ENCODE assay signal across 13 mouse cellular contexts in the genomic region with DNA sequence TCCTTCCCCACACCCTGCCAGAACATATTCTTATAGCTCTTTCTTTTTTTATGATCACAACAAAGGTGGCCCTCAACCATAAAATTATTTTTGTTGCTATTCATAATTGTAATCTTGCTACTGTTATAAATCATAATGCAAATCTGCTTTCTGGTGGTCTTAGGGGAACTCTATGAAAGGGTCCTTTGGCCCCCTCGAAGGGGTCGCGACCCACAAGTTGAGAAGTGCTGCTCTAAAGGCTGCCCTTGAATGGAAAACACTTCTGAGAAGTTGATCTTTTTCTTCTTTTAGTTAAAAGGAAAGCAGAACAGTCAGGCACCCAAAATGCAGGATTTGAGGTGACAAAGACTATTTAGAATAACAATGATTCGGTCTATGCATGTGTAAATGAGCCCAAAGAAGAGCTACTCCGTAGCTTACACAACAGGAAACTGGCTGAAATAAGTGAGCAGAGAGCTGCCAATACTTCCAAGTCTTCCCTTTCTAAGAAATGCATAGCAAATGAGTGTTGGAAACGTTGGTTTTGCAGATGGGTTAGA. TPM values are rescaled to one million over a fixed set of nuclear protein-coding genes. Genes with fewer than 3 reads are reported as not detected.
DNase-seq lines count a peak whose midpoint lies in the region; ATAC-seq and TF ChIP-seq lines count a peak whose summit lies in the region.
"Had no signal": no experiment of that assay in that cellular context is flagged by ENCODE, and none has a peak within 500 bp of the region (broad histone marks: within the 10 kb centered on the region; RNA-seq: fewer than 3 reads in every experiment).

No protein-coding gene starts in this region.

- TF ChIP-seq CTCF in forebrain, postnatal 0 days (IDR thresholded peaks at IDR 0.05; ENCODE audit: low read depth): no peak

- no peak overlapping the region for H3K27ac ChIP-seq in hindbrain, embryonic 13.5 days
- H3K27ac ChIP-seq in hindbrain, embryonic 10.5 days: no peak overlapping the region
- no peak overlapping the region for H3K27ac ChIP-seq in midbrain, embryonic 14.5 days (replicated peaks; ENCODE audit: low read depth, low read length)
- no peak overlapping the region for H3K27ac ChIP-seq in midbrain, embryonic 16.5 days (ENCODE audit: low read length)
- H3K27ac ChIP-seq in forebrain, postnatal 0 days (ENCODE audit: low read depth, low read length): no peak overlapping the region

- no peak overlapping the region for H3K4me3 ChIP-seq in hindbrain, embryonic 13.5 days
- no peak overlapping the region for H3K4me3 ChIP-seq in hindbrain, embryonic 10.5 days
- no peak overlapping the region for H3K4me3 ChIP-seq in midbrain, embryonic 14.5 days (replicated peaks; ENCODE audit: low read depth, low read length)
- H3K4me3 ChIP-seq in midbrain, embryonic 16.5 days (ENCODE audit: low read depth, low read length): no peak overlapping the region
- H3K4me3 ChIP-seq in forebrain, postnatal 0 days (ENCODE audit: low read depth, low read length): no peak overlapping the region
- H3K4me3 ChIP-seq in myocyte: peak overlapping the region; percentile 15

- H3K9me3 ChIP-seq in hindbrain, embryonic 13.5 days: no peaks in the 10 kb centered on the region
- H3K9me3 ChIP-seq in hindbrain, embryonic 10.5 days: no peaks in the 10 kb centered on the region
- H3K9me3 ChIP-seq in midbrain, embryonic 14.5 days (ENCODE audit: control insufficient read depth, low read length): no peaks in the 10 kb centered on the region
- H3K9me3 ChIP-seq in midbrain, embryonic 16.5 days (replicated peaks; ENCODE audit: control insufficient read depth, low read length, poor library complexity, severe bottlenecking): no peaks in the 10 kb centered on the region
- no peaks in the 10 kb centered on the region for H3K9me3 ChIP-seq in forebrain, postnatal 0 days (ENCODE audit: low read length)

- TF ChIP-seq POLR2A in myocyte (IDR thresholded peaks at IDR 0.05; ENCODE audit: insufficient read length, low read depth): no peak

- H3K27me3 ChIP-seq in hindbrain, embryonic 13.5 days: peaks cover 7% of the 10 kb centered on the region; the same call in 1 of the 2 replicates
- H3K27me3 ChIP-seq in hindbrain, embryonic 10.5 days (ENCODE audit: insufficient read depth, poor library complexity, severe bottlenecking): peaks cover 25% of the 10 kb centered on the region
- peaks cover 6% of the 10 kb centered on the region; the same call in 1 of the 2 replicates for H3K27me3 ChIP-seq in midbrain, embryonic 14.5 days (ENCODE audit: control insufficient read depth, insufficient read depth, low read length)
- H3K27me3 ChIP-seq in midbrain, embryonic 16.5 days (ENCODE audit: control insufficient read depth, insufficient read depth, low read depth, low read length): no peaks in the 10 kb centered on the region; the same call in 1 of the 2 replicates
- no peaks in the 10 kb centered on the region for H3K27me3 ChIP-seq in forebrain, postnatal 0 days (ENCODE audit: insufficient read depth, low read length)
- H3K27me3 ChIP-seq in myocyte (ENCODE audit: control insufficient read depth, insufficient read depth, insufficient read length): no peaks in the 10 kb centered on the region

- WGBS in hindbrain, embryonic 13.5 days: 16% methylated on average over 6 of the region's 6 CpGs
- WGBS in hindbrain, embryonic 10.5 days: 23% methylated on average over 6 of the region's 6 CpGs
- 10% methylated on average over 6 of the region's 6 CpGs for WGBS in midbrain, embryonic 14.5 days
- 13% methylated on average over 6 of the region's 6 CpGs for WGBS in midbrain, embryonic 16.5 days
- 12% methylated on average over 6 of the region's 6 CpGs for WGBS in forebrain, postnatal 0 days

- no peaks in the 10 kb centered on the region for H3K36me3 ChIP-seq in hindbrain, embryonic 13.5 days
- no peaks in the 10 kb centered on the region for H3K36me3 ChIP-seq in hindbrain, embryonic 10.5 days
- H3K36me3 ChIP-seq in midbrain, embryonic 14.5 days (ENCODE audit: control insufficient read depth, insufficient read depth, low read length): no peaks in the 10 kb centered on the region
- H3K36me3 ChIP-seq in midbrain, embryonic 16.5 days (ENCODE audit: control insufficient read depth, insufficient read depth, low read length): no peaks in the 10 kb centered on the region
- no peaks in the 10 kb centered on the region for H3K36me3 ChIP-seq in forebrain, postnatal 0 days (ENCODE audit: insufficient read depth)
- H3K36me3 ChIP-seq in myocyte (ENCODE audit: control insufficient read depth, insufficient read depth): no peaks in the 10 kb centered on the region

- no peak for ATAC-seq in hindbrain, embryonic 13.5 days (ENCODE audit: low FRiP score)
- ATAC-seq in midbrain, embryonic 14.5 days (ENCODE audit: low FRiP score, low TSS enrichment): no peak
- no peak for ATAC-seq in midbrain, embryonic 16.5 days
- no peak for ATAC-seq in forebrain, postnatal 0 days

- no peak for DNase-seq in hindbrain, embryonic 10.5 days (ENCODE audit: low spot score)
- peak; percentile 28 for DNase-seq in midbrain, embryonic 14.5 days
- no peak for DNase-seq in forebrain, postnatal 0 days
- DNase-seq in adrenal gland, postnatal 36 days: no peak
- DNase-seq in retina, postnatal 1 day: no peak
- DNase-seq: cerebellum, postnatal 36 days; gastrocnemius, postnatal 14 days; heart, postnatal 14 days had no signal

- no peak overlapping the region for H3K9ac ChIP-seq in hindbrain, embryonic 13.5 days
- no peak overlapping the region for H3K9ac ChIP-seq in midbrain, embryonic 14.5 days (replicated peaks; ENCODE audit: low read length)
- no peak overlapping the region for H3K9ac ChIP-seq in midbrain, embryonic 16.5 days (ENCODE audit: low read depth, low read length)
- H3K9ac ChIP-seq in forebrain, postnatal 0 days: no peak overlapping the region

- peak overlapping the region; percentile 59 for H3K4me2 ChIP-seq in hindbrain, embryonic 13.5 days
- peak overlapping the region; percentile 62; the same call in 1 of the 2 replicates for H3K4me2 ChIP-seq in midbrain, embryonic 14.5 days (ENCODE audit: low read length)
- no peak overlapping the region for H3K4me2 ChIP-seq in midbrain, embryonic 16.5 days (ENCODE audit: low read length)
- peak overlapping the region; percentile 70 for H3K4me2 ChIP-seq in forebrain, postnatal 0 days (ENCODE audit: low read depth)
- H3K4me2 ChIP-seq in myocyte (ENCODE audit: low read depth): no peak overlapping the region

- no peak overlapping the region for H3ac ChIP-seq in myocyte (ENCODE audit: control insufficient read depth, insufficient read length)

- H3K4me1 ChIP-seq in hindbrain, embryonic 13.5 days (replicated peaks): peaks cover 22% of the 10 kb centered on the region
- peaks cover 27% of the 10 kb centered on the region for H3K4me1 ChIP-seq in hindbrain, embryonic 10.5 days (replicated peaks)
- H3K4me1 ChIP-seq in midbrain, embryonic 14.5 days (ENCODE audit: control insufficient read depth, insufficient read depth, low read length): 0 out of 2 replicates have a peak, but pooled peaks cover 4% of the 10 kb centered on the region
- H3K4me1 ChIP-seq in midbrain, embryonic 16.5 days (ENCODE audit: control insufficient read depth, insufficient read depth, low read length): peaks cover 9% of the 10 kb centered on the region
- H3K4me1 ChIP-seq in forebrain, postnatal 0 days (ENCODE audit: insufficient read depth): no peaks in the 10 kb centered on the region

- H3K79me2 ChIP-seq in myocyte (ENCODE audit: control insufficient read depth, insufficient read depth): no peaks in the 10 kb centered on the region

RNA-seq across cellular contexts. Expression of gene Tmem220, which starts 1.1 kb away (rescaled TPM):
- polyA plus RNA-seq in hindbrain, embryonic 13.5 days (2015; fragmentation: Nextera tagmentation; extraction: Ambion mirVana): 0.93 and 1.0 TPM in 2 replicates
- 0.43 and 1.5 TPM in 2 replicates for polyA plus RNA-seq in hindbrain, embryonic 10.5 days (2016; fragmentation: Nextera tagmentation; extraction: Ambion mirVana)
- polyA plus RNA-seq in midbrain, embryonic 14.5 days (2014; fragmentation: Nextera tagmentation; extraction: Ambion mirVana): 0.30 and 0.50 TPM in 2 replicates
- 0.47 and 0.89 TPM in 2 replicates for polyA plus RNA-seq in midbrain, embryonic 16.5 days (2015; fragmentation: Nextera tagmentation; extraction: Ambion mirVana)
- not detected in 2 replicates for total RNA-seq in forebrain, postnatal 0 days (2014; rRNA removed)
- polyA plus RNA-seq in forebrain, postnatal 0 days (2015; fragmentation: Nextera tagmentation; extraction: Ambion mirVana): 0.36 and 0.77 TPM in 2 replicates
- polyA plus RNA-seq in myocyte (2012; fragmentation: generic; extraction: Trizol): 0.70 TPM
- total RNA-seq in adrenal gland, postnatal 36 days (2021): 10 to 100 TPM in 1 of 2 experiments, 1 to 10 TPM in 1; 5.8 to 10.2 TPM
- polyA plus RNA-seq: erythroblast, embryonic 14.5 days had no signal

RNA-seq across cellular contexts. Expression of gene Adprm, which starts 28.5 kb away (rescaled TPM):
- 34.5 and 35.2 TPM in 2 replicates for polyA plus RNA-seq in hindbrain, embryonic 13.5 days (2015; fragmentation: Nextera tagmentation; extraction: Ambion mirVana)
- polyA plus RNA-seq in hindbrain, embryonic 10.5 days (2016; fragmentation: Nextera tagmentation; extraction: Ambion mirVana): 28.3 and 30.4 TPM in 2 replicates
- 29.3 and 36.6 TPM in 2 replicates for polyA plus RNA-seq in midbrain, embryonic 14.5 days (2014; fragmentation: Nextera tagmentation; extraction: Ambion mirVana)
- 28.2 and 32.7 TPM in 2 replicates for polyA plus RNA-seq in midbrain, embryonic 16.5 days (2015; fragmentation: Nextera tagmentation; extraction: Ambion mirVana)
- 22.2 and 23.2 TPM in 2 replicates for total RNA-seq in forebrain, postnatal 0 days (2014; rRNA removed)
- 24.6 and 26.3 TPM in 2 replicates for polyA plus RNA-seq in forebrain, postnatal 0 days (2015; fragmentation: Nextera tagmentation; extraction: Ambion mirVana)
- polyA plus RNA-seq in myocyte (2012; fragmentation: generic; extraction: Trizol): 13.1 TPM
- 10 to 100 TPM; 22.3 to 22.4 TPM for total RNA-seq in adrenal gland, postnatal 36 days (2021)

RNA-seq across cellular contexts. Expression of gene Sco1, which starts 28.6 kb away (rescaled TPM):
- polyA plus RNA-seq in hindbrain, embryonic 13.5 days (2015; fragmentation: Nextera tagmentation; extraction: Ambion mirVana): 13.1 and 14.1 TPM in 2 replicates
- 18.0 and 22.3 TPM in 2 replicates for polyA plus RNA-seq in hindbrain, embryonic 10.5 days (2016; fragmentation: Nextera tagmentation; extraction: Ambion mirVana)
- 11.3 and 13.1 TPM in 2 replicates for polyA plus RNA-seq in midbrain, embryonic 14.5 days (2014; fragmentation: Nextera tagmentation; extraction: Ambion mirVana)
- 10.9 and 12.5 TPM in 2 replicates for polyA plus RNA-seq in midbrain, embryonic 16.5 days (2015; fragmentation: Nextera tagmentation; extraction: Ambion mirVana)
- 16.0 and 18.3 TPM in 2 replicates for total RNA-seq in forebrain, postnatal 0 days (2014; rRNA removed)
- polyA plus RNA-seq in forebrain, postnatal 0 days (2015; fragmentation: Nextera tagmentation; extraction: Ambion mirVana): 11.9 and 13.9 TPM in 2 replicates
- 14.7 TPM for polyA plus RNA-seq in myocyte (2012; fragmentation: generic; extraction: Trizol)
- 10 to 100 TPM; 21.9 to 22.4 TPM for total RNA-seq in adrenal gland, postnatal 36 days (2021)

RNA-seq across cellular contexts. Expression of gene Myh3, which starts 54.2 kb away (rescaled TPM):
- 0.89 and 1.8 TPM in 2 replicates for polyA plus RNA-seq in hindbrain, embryonic 13.5 days (2015; fragmentation: Nextera tagmentation; extraction: Ambion mirVana)
- 0.49 and 0.69 TPM in 2 replicates for polyA plus RNA-seq in hindbrain, embryonic 10.5 days (2016; fragmentation: Nextera tagmentation; extraction: Ambion mirVana)
- polyA plus RNA-seq in midbrain, embryonic 14.5 days (2014; fragmentation: Nextera tagmentation; extraction: Ambion mirVana): 0.12 and 0.18 TPM in 2 replicates
- polyA plus RNA-seq in midbrain, embryonic 16.5 days (2015; fragmentation: Nextera tagmentation; extraction: Ambion mirVana): 0.14 and 0.22 TPM in 2 replicates
- total RNA-seq in forebrain, postnatal 0 days (2014; rRNA removed): 0.24 and 0.54 TPM in 2 replicates
- 0.15 and 0.24 TPM in 2 replicates for polyA plus RNA-seq in forebrain, postnatal 0 days (2015; fragmentation: Nextera tagmentation; extraction: Ambion mirVana)
- polyA plus RNA-seq in myocyte (2012; fragmentation: generic; extraction: Trizol): 876 TPM
- total RNA-seq in adrenal gland, postnatal 36 days (2021): under 1 TPM; 0.03 to 0.07 TPM
- total RNA-seq: heart, postnatal 14 days; liver, adult 2 months had no signal
- polyA plus RNA-seq: erythroblast, embryonic 14.5 days; liver, adult 2 months had no signal

Comparison
In these comparisons a context has a peak if more than half of its experiments do, and no peak if none do; other contexts are left out.
1. H3K4me2 ChIP-seq: peak in hindbrain, embryonic 13.5 days (single experiment), midbrain, embryonic 14.5 days (single experiment) and forebrain, postnatal 0 days (single experiment); none in midbrain, embryonic 16.5 days (single experiment) and myocyte (single experiment).